Mouse (Mus musculus): ENCODE data around the gene Gstp2. TPM values are rescaled to one million over a fixed set of nuclear protein-coding genes. Genes with fewer than 3 reads are reported as not detected.

Gstp2 gene
- polyA plus RNA-seq, 1 experiment from 2014 or later, result 3.4 TPM

DNA sequence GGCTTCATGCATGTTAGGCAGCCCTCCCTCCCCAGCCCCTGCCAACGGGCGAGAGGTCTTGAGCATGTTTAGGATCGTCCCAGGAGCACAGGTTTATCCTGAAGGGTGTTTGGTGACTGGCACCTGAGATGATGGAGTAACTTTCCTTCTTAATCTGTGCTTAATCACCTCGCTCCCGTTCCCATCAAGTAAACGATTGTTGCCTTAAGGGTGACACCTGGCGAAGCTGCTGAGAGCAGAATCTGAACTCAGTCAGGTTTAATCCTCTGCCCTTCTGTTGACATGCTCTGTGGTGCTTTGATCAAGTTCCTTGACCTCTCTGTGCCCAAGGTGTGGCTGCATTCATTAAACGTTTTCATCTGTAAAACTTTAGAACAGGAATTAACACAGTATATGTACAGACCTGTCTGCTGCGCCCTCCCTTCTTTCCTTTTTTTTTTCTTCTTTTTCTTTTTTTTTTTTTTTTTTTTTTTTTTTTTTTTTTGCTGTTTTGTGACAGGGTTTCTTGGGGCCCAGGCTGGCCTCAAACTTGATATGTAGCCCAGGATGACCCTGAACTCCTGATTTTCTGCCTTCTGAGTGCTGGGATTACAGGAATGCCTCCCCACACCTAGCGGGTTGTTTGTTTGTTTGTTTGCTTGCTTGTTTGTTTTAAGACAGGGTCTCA is 27.8 kb downstream of the Gstp2 start:
- TF ChIP-seq CTCF (IDR thresholded peaks at IDR 0.05; ENCODE audit: low read depth), result no peak
- Histone ChIP-seq H3K9me3 (ENCODE audit: low read depth, low read length) (no peaks in the 10 kb centered on the region), H3K4me1 (ENCODE audit: insufficient read depth) (no peaks in the 10 kb centered on the region), H3K27ac (ENCODE audit: low read depth) (no peak overlapping the region), H3K4me2 (no peak overlapping the region), H3K9ac (no peak overlapping the region), H3K27me3 (ENCODE audit: insufficient read depth, low read length) (no peaks in the 10 kb centered on the region), H3K4me3 (ENCODE audit: low read depth, low read length) (no peak overlapping the region), H3K36me3 (ENCODE audit: insufficient read depth) (no peaks in the 10 kb centered on the region)
- 34% methylated on average over 10 of the region's 10 CpGs for WGBS
- no peak for DNase-seq
- no peak for ATAC-seq (ENCODE audit: insufficient read depth)

DNA sequence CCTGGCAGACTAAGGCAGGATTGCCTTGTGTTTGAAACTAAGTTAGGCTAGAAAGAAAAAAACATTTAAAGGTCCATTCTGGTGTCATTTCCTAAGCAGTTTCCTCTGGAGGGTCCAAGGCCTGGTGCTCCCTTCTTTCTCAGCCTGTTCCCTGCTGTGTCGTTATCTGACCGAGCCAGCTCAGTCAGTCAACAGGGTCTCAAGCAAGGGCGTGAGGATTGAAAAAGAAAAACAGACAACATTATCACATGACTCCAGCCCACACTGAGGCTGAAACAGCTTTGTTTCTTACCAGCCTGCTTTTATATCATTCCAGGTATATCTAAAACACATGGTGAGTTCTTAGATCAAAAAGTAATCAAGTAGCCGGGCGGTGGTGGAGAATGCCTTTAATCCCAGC is 30.2 kb downstream of the Gstp2 start:
- WGBS, result 54% methylated on average over 5 of the region's 5 CpGs
- H3K36me3 ChIP-seq (ENCODE audit: insufficient read depth), result peaks cover 4% of the 10 kb centered on the region; the same call in 1 of the 2 replicates
- no peak overlapping the region for H3K27ac ChIP-seq (ENCODE audit: low read depth)
- no peak overlapping the region for H3K4me2 ChIP-seq
- no peak overlapping the region for H3K9ac ChIP-seq
- DNase-seq, result no peak
- no peaks in the 10 kb centered on the region for H3K27me3 ChIP-seq (ENCODE audit: insufficient read depth, low read length)
- no peak for TF ChIP-seq CTCF (IDR thresholded peaks at IDR 0.05; ENCODE audit: low read depth)
- no peak overlapping the region for H3K4me3 ChIP-seq (ENCODE audit: low read depth, low read length)
- no peak for ATAC-seq (ENCODE audit: insufficient read depth)
- H3K9me3 ChIP-seq (ENCODE audit: low read depth, low read length), result no peaks in the 10 kb centered on the region
- no peaks in the 10 kb centered on the region for H3K4me1 ChIP-seq (ENCODE audit: insufficient read depth)

DNA sequence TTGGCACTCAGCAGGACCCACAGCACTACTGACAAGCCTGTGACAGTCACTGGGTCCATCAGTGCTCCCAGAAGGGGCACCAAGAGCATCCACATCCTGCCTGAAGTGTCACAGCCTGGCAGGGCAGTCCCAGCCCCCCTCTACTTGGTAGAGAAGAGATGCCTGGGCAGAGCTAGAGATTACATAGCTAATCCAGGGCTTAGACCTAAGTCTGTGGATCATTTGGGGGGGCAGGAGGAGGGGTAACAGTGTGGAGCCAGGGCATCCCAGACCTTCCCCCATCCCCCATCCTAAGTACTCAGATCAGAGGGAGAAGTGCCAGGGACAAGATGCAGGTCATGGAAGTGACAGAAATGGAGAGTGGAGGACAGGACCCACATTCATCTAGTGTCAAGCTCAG is 31.0 kb downstream of the Gstp2 start:
- Histone ChIP-seq H3K4me1 (ENCODE audit: insufficient read depth) (no peaks in the 10 kb centered on the region), H3K27me3 (ENCODE audit: insufficient read depth, low read length) (no peaks in the 10 kb centered on the region), H3K9me3 (ENCODE audit: low read depth, low read length) (no peaks in the 10 kb centered on the region), H3K4me2 (no peak overlapping the region), H3K27ac (ENCODE audit: low read depth) (no peak overlapping the region), H3K36me3 (ENCODE audit: insufficient read depth) (peaks cover 10% of the 10 kb centered on the region), H3K9ac (no peak overlapping the region), H3K4me3 (ENCODE audit: low read depth, low read length) (no peak overlapping the region)
- no peak for TF ChIP-seq CTCF (IDR thresholded peaks at IDR 0.05; ENCODE audit: low read depth)
- no peak for DNase-seq
- ATAC-seq (ENCODE audit: insufficient read depth), result no peak

DNA sequence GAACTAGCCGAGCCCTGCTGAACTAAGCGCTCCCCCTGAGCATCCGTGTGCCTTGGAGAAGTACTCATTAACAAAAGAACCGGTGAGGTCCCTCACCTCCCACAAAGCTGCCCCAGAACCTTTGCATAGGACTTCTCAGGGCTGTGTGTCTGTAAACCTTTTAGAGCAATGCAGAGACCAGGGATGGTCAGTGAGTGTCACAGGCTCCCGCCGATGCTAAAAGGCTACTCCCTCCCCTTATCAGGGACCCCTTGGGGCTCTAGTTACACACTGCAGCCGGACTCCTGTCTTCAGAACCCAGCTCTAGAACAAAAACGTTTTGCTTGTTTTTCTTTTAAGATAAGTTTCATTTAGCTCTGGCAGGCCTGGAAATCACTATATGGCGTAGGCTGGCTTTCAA is 32.8 kb downstream of the Gstp2 start:
- peak overlapping the region; percentile 58 for H3K4me2 ChIP-seq
- H3K9me3 ChIP-seq (ENCODE audit: low read depth, low read length), result no peaks in the 10 kb centered on the region
- H3K9ac ChIP-seq, result peak overlapping the region; percentile 27
- H3K4me1 ChIP-seq (ENCODE audit: insufficient read depth), result no peaks in the 10 kb centered on the region
- H3K4me3 ChIP-seq (ENCODE audit: low read depth, low read length), result peak overlapping the region; percentile 88
- no peak for ATAC-seq (ENCODE audit: insufficient read depth)
- peaks cover 27% of the 10 kb centered on the region for H3K36me3 ChIP-seq (ENCODE audit: insufficient read depth)
- no peaks in the 10 kb centered on the region for H3K27me3 ChIP-seq (ENCODE audit: insufficient read depth, low read length)
- peak; percentile 23 for DNase-seq
- no peak for TF ChIP-seq CTCF (IDR thresholded peaks at IDR 0.05; ENCODE audit: low read depth)
- 8% methylated on average over 9 of the region's 9 CpGs for WGBS
- no peak overlapping the region for H3K27ac ChIP-seq (ENCODE audit: low read depth)

GRCm38 (mm10) chr19:4012432-4013022 is 33.3 kb downstream of the Gstp2 start, which contains the start of gene Ndufv1:
Ndufv1 (minus strand) TSS chr19:4012806.
- H3K4me2 ChIP-seq, result peak within 1 kb of the TSS; percentile 72
- no peaks in the 10 kb centered on the region for H3K9me3 ChIP-seq (ENCODE audit: low read depth, low read length)
- ATAC-seq (ENCODE audit: insufficient read depth) (peak; percentile 99), DNase-seq (peak; percentile 100)
- peak; percentile 91 for TF ChIP-seq CTCF (IDR thresholded peaks at IDR 0.05; ENCODE audit: low read depth)
- H3K4me3 ChIP-seq (ENCODE audit: low read depth, low read length), result peak within 1 kb of the TSS; percentile 88
- peak within 1 kb of the TSS; percentile 52 for H3K27ac ChIP-seq (ENCODE audit: low read depth)
- H3K9ac ChIP-seq, result peak within 1 kb of the TSS; percentile 71
- H3K27me3 ChIP-seq (ENCODE audit: insufficient read depth, low read length), result no peaks in the 10 kb centered on the region
- H3K36me3 ChIP-seq (ENCODE audit: insufficient read depth), result peaks cover 33% of the 10 kb centered on the region
- under 1% methylated on average over 45 of the region's 45 CpGs for WGBS
- H3K4me1 ChIP-seq (ENCODE audit: insufficient read depth), result no peaks in the 10 kb centered on the region

- H3K9me3 ChIP-seq (ENCODE audit: low read depth, low read length), result no peaks in the 10 kb centered on the region
- 91% methylated on average over 5 of the region's 5 CpGs for WGBS
- no peaks in the 10 kb centered on the region for H3K4me1 ChIP-seq (ENCODE audit: insufficient read depth)
- no peak overlapping the region for H3K4me3 ChIP-seq (ENCODE audit: low read depth, low read length)
- no peak for TF ChIP-seq CTCF (IDR thresholded peaks at IDR 0.05; ENCODE audit: low read depth)
- no peak overlapping the region for H3K9ac ChIP-seq
- no peak overlapping the region; the same call in 1 of the 2 replicates for H3K4me2 ChIP-seq
- H3K36me3 ChIP-seq (ENCODE audit: insufficient read depth), result peaks cover 46% of the 10 kb centered on the region
- no peak overlapping the region for H3K27ac ChIP-seq (ENCODE audit: low read depth)
- H3K27me3 ChIP-seq (ENCODE audit: insufficient read depth, low read length), result no peaks in the 10 kb centered on the region
- no peak for ATAC-seq (ENCODE audit: insufficient read depth)
- no peak for DNase-seq
Measured at GRCm38 (mm10) chr19:4011086-4011485, 34.7 kb downstream of the Gstp2 start.

GRCm38 (mm10) chr19:4005971-4006370 is 39.9 kb downstream of the Gstp2 start:
- TF ChIP-seq CTCF (IDR thresholded peaks at IDR 0.05; ENCODE audit: low read depth), result no peak
- ATAC-seq (ENCODE audit: insufficient read depth), result no peak
- Histone ChIP-seq H3K27ac (ENCODE audit: low read depth) (no peak overlapping the region), H3K9me3 (ENCODE audit: low read depth, low read length) (no peaks in the 10 kb centered on the region), H3K4me1 (ENCODE audit: insufficient read depth) (peaks cover 5% of the 10 kb centered on the region; the same call in 1 of the 2 replicates), H3K4me3 (ENCODE audit: low read depth, low read length) (no peak overlapping the region), H3K27me3 (ENCODE audit: insufficient read depth, low read length) (no peaks in the 10 kb centered on the region), H3K36me3 (ENCODE audit: insufficient read depth) (peaks cover 55% of the 10 kb centered on the region), H3K9ac (no peak overlapping the region), H3K4me2 (no peak overlapping the region)
- no peak for DNase-seq
- 91% methylated on average over 8 of the region's 8 CpGs for WGBS
